Mouse (Mus musculus) gonadal fat pad, adult 2 months (tissue): ENCODE results near the gene Igdcc4. TPM values are rescaled to one million over a fixed set of nuclear protein-coding genes. Genes with fewer than 3 reads are reported as not detected.
"Not testable (repeated sequence)": the region's sequence is repeated elsewhere in the genome, so short reads cannot be mapped to it uniquely, and the experiment has no call there.

Experiments used
- DNase-seq: peaks from one replicate; pipeline ENCODE4 v3.0.0-alpha.2; 2012; ENCODE audit warnings: low read depth
- polyA plus RNA-seq: library from polyadenylated mRNA; depleted of rRNA; stranded (reverse); fragments of >200 nt; gene quantifications from 2 replicates; pipeline ENCODE4 v1.2.3, GENCODE M21; 2012; rRNA removed

The Igdcc4 gene
- 2.9 and 4.7 TPM in 2 replicates for polyA plus RNA-seq

- no peak for DNase-seq
These were observed at the start of gene Igdcc4 for GRCm38 (mm10) chr9:65100991-65101685. Gene Igdcc4, plus strand, starts transcription at chr9:65101486.

GRCm38 (mm10) chr9:65064251-65064650 is 37.0 kb upstream of the Igdcc4 start:
- DNase-seq, result no peak

- no peak for DNase-seq
These were observed 30.7 kb upstream of the Igdcc4 start for GRCm38 (mm10) chr9:65070587-65070986.

- DNase-seq, result no peak
These were observed 27.7 kb upstream of the Igdcc4 start for GRCm38 (mm10) chr9:65073555-65073954.

- DNase-seq, result no peak
These were observed 27.0 kb upstream of the Igdcc4 start for GRCm38 (mm10) chr9:65074251-65074650.

GRCm38 (mm10) chr9:65074855-65075493 is 26.3 kb upstream of the Igdcc4 start:
- DNase-seq, result no peak

GRCm38 (mm10) chr9:65077536-65077935 is 23.8 kb upstream of the Igdcc4 start:
- no peak for DNase-seq

GRCm38 (mm10) chr9:65080141-65080540 is 21.1 kb upstream of the Igdcc4 start:
- DNase-seq, result not testable (repeated sequence)

- DNase-seq, result no peak
These were observed 18.1 kb upstream of the Igdcc4 start for GRCm38 (mm10) chr9:65083075-65083765.

GRCm38 (mm10) chr9:65084198-65084807 is 17.0 kb upstream of the Igdcc4 start:
- no peak for DNase-seq

- DNase-seq, result no peak
These were observed 16.0 kb upstream of the Igdcc4 start for GRCm38 (mm10) chr9:65085270-65085669.

GRCm38 (mm10) chr9:65086801-65087200 is 14.5 kb upstream of the Igdcc4 start:
- no peak for DNase-seq

- no peak for DNase-seq
These were observed 13.8 kb upstream of the Igdcc4 start for GRCm38 (mm10) chr9:65087490-65087889.

- no peak for DNase-seq
These were observed 7.0 kb upstream of the Igdcc4 start for GRCm38 (mm10) chr9:65094237-65094636.

GRCm38 (mm10) chr9:65101686-65102376 is 545 bp downstream of the Igdcc4 start:
- DNase-seq, result no peak

- no peak for DNase-seq
These were observed 1.3 kb downstream of the Igdcc4 start for GRCm38 (mm10) chr9:65102377-65103172.

- DNase-seq, result no peak
These were observed 2.0 kb downstream of the Igdcc4 start for GRCm38 (mm10) chr9:65103173-65103752.

GRCm38 (mm10) chr9:65106821-65107220 is 5.5 kb downstream of the Igdcc4 start:
- no peak for DNase-seq

- no peak for DNase-seq
These were observed 6.6 kb downstream of the Igdcc4 start for GRCm38 (mm10) chr9:65107893-65108292.
